Mouse (Mus musculus): ENCODE data around the gene Tcf3. TPM values are rescaled to one million over a fixed set of nuclear protein-coding genes. Genes with fewer than 3 reads are reported as not detected.

Tcf3 gene
- polyA plus RNA-seq, 1 experiment from 2014 or later, result 96.9 TPM

DNA sequence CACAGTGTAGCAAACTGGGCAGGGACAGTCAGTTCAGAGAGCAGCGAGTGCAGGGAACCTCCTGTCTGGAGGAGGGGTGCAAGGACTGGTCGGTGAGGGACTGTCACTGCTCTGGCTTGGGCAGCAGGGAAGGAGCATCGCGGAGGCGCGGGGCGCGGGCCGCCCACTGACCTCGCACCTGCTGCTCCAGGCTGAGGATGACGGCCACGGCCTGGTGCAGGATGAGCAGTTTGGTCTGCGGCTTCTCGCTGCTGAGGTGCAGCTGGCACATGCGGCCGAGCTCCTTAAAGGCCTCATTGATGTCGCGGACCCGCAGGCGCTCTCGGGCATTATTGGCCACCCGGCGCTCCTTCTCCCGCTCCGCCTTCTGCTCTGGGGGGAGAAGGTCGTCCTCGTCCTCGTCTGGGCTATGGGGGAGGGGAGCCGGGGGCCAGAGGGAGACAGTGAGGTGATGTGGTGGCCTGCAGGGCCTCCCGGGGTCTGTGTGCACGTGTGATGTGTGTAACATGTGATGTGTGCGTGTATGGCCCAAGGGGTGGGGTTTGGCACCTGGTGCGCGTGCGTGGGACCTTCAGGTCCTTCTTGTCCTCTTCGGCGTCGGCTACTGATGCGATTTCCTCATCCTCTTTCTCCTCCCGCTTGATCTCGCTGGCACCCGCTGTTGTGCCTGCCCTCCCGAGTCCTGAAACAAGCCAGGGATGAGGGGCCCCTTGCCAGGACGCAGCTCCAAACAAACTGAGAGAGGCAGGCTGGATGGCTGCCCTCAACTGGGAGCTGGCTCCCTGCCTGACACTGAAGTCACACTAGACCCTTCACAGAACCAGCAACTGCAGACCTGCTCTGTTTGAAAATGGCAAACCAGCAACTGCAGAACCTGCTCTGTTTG lies 20.5 kb downstream of the Tcf3 start:
- ChIA-PET POLR2A (no interaction called here), CTCF (no interaction called here)
- ATAC-seq, result no peak
- in situ Hi-C loops (cut with MboI; ENCODE audit: low pct_unique_long_range_greater_than_20kb), result no loop called here
- no peak for TF ChIP-seq CTCF (IDR thresholded peaks at IDR 0.05)
- no peaks in the 10 kb centered on the region for H3K27me3 ChIP-seq
- no peak for DNase-seq (ENCODE audit: low read depth, low spot score)

DNA sequence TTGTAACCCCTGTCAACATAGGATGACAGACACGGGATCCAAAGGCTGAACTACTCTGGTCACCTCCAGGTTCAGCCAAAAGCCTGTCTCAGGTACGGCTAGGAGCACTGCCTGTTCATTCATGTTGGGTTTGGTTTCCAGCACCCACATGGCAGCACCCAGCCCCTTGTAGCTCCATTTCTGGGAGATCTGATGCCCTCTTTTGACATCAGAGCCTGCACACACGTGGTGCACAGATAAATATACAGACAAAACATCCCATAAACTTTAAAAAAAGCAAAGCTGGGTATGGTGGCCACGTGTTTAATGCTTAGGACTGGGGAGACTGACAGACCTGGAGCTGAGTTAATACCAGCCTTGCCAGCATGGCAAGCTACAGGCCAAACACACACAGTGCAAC lies 25.5 kb downstream of the Tcf3 start:
- ChIA-PET CTCF (interaction anchor here (0.7 kb wide), 1 partner anchor 15 kb away, joined by 3 read pairs; no protein-coding TSS in a partner anchor), POLR2A (interaction anchor here (1.1 to 1.5 kb wide), 3 partner anchors 10 to 64 kb away, joined by 3 to 4 read pairs (median 3); no protein-coding TSS in a partner anchor)
- in situ Hi-C loops (cut with MboI; ENCODE audit: low pct_unique_long_range_greater_than_20kb), result no loop called here
- H3K27me3 ChIP-seq, result no peaks in the 10 kb centered on the region
- DNase-seq (ENCODE audit: low read depth, low spot score) (no peak), ATAC-seq (no peak)
- no peak for TF ChIP-seq CTCF (IDR thresholded peaks at IDR 0.05)

DNA sequence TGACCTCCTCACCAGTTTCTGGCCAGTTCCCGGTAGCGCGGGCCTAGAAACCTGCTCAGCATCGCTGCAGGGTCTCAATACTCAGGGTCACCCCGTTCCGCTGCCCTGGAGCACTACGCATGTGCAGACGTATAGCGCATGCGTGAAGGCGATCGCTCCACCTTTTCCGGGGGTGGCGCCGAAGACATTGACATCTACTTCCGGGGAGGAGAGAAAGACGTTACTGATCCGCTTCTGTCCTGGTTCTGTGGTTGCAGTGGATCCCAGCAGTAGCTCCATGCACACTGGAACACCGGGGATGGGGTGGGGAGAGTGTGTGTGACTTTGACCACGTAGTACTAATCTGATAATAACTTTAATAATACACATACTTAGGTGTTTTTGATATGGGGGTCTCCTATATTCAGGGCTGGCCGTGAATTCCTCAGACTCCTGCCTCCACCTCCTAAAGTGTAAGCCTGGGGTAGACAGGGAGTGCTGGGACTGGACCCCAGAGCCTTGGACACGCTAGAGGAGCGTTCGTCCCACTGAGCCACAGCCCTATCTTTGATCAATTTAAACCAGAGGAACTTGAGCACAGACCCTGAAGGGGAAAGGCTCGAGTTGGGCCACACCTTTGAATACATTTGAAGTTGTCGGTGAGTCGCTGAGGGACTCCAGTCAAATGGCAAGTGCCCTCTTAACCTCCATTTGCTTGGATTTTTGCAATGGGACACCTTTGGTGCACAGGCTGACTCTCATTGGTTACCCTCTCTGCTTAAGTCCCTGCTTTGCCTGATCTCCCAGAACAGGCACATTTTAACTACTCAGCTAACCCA lies 26.6 kb downstream of the Tcf3 start, which contains the start of gene Uqcr11:
Gene Uqcr11 (minus strand): TSS at position 147 of the 818 bp plus-strand sequence.
- ChIA-PET CTCF (interaction anchor here (1.0 kb wide), 1 partner anchor 31 kb away, joined by 3 read pairs; no protein-coding TSS in a partner anchor), POLR2A (interaction anchor here (0.6 to 1.5 kb wide), 3 partner anchors 15 to 25 kb away, joined by 3 to 7 read pairs (median 4); no protein-coding TSS in a partner anchor)
- no peaks in the 10 kb centered on the region for H3K27me3 ChIP-seq
- DNase-seq (ENCODE audit: low read depth, low spot score) (no peak), ATAC-seq (peak; percentile 54)
- in situ Hi-C loops (cut with MboI; ENCODE audit: low pct_unique_long_range_greater_than_20kb), result no loop called here
- no peak for TF ChIP-seq CTCF (IDR thresholded peaks at IDR 0.05)

DNA sequence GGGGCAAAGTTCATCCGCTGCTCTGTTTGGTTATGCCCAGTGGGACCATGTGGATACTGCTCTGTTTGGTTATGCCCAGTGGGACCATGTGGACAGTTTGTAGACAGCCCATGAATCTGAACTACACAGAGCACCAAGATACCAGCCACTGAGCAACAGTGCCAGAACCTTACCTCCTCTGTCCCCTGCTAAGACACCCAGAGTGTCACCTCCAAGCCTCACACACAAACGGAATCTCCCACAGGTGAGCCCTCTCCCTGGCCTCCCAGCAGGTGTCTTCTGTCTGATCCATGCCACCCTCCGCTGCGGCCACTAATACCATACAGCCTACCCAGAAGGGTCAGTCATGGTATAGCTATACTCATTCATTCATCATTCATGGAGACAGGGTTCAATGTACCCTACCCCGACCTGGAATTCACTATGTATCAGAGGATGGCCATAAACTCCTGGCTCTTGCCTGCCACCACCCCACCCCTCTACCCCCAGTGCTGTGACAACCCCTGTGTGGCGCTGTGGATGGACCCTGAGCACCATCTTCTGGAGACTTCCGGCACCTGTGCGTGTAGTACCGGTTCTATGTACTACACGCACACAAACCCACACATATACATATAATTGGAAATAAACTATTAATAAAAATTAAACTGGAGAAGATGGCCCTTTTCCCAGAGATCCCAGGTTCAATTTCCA lies 27.8 kb downstream of the Tcf3 start:
- POLR2A ChIA-PET, result interaction anchor here (1.1 to 1.5 kb wide), 2 partner anchors 19 to 26 kb away, joined by 3 to 7 read pairs; no protein-coding TSS in a partner anchor
- in situ Hi-C loops (cut with MboI; ENCODE audit: low pct_unique_long_range_greater_than_20kb), result no loop called here
- DNase-seq (ENCODE audit: low read depth, low spot score) (no peak), ATAC-seq (no peak)
- TF ChIP-seq CTCF (IDR thresholded peaks at IDR 0.05), result no peak
- no peaks in the 10 kb centered on the region for H3K27me3 ChIP-seq
- CTCF ChIA-PET, result interaction anchor here (1.0 kb wide), 1 partner anchor 30 kb away, joined by 3 read pairs; no protein-coding TSS in a partner anchor

DNA sequence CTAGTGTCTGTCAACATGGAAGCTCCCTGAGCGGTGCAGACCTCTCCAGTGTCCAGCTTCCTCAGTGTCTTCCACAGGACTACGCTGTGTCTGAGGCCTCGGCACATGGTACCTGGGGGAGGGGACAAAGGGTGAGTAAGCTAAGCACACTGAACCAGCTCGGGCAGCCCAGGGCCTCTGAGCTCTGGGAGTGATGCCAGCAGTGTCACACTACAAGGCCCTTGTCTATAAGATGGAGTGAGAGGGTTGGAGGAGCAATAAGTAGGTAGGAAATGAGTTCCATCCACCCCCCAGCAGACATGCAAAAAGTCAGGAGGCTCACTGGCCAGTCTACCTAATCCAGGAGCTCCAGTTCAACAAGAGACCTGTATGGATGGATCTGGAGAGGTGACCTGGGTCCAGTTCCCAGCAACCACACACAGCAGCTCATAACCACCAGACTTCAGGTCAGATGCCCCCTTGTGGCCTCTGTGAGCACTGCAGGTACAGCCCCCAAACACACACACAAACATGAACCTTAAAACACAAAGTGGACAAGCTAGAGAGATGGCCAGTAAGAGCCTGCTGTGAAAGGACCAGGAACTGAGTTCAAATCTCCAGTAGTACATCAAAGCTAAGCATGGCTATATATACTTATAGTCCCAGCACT lies 30.3 kb downstream of the Tcf3 start:
- no peaks in the 10 kb centered on the region for H3K27me3 ChIP-seq
- in situ Hi-C loops (cut with MboI; ENCODE audit: low pct_unique_long_range_greater_than_20kb), result no loop called here
- ChIA-PET POLR2A (interaction anchor here (1.3 to 1.6 kb wide), 2 partner anchors 18 to 20 kb away, joined by 3 read pairs; no protein-coding TSS in a partner anchor), CTCF (interaction anchor here (0.6 to 1.8 kb wide), 9 partner anchors 10 to 195 kb away, joined by 3 to 10 read pairs (median 3); partner anchors contain the start of gene Rexo1)
- TF ChIP-seq CTCF (IDR thresholded peaks at IDR 0.05), result no peak
- DNase-seq (ENCODE audit: low read depth, low spot score) (no peak), ATAC-seq (no peak)

DNA sequence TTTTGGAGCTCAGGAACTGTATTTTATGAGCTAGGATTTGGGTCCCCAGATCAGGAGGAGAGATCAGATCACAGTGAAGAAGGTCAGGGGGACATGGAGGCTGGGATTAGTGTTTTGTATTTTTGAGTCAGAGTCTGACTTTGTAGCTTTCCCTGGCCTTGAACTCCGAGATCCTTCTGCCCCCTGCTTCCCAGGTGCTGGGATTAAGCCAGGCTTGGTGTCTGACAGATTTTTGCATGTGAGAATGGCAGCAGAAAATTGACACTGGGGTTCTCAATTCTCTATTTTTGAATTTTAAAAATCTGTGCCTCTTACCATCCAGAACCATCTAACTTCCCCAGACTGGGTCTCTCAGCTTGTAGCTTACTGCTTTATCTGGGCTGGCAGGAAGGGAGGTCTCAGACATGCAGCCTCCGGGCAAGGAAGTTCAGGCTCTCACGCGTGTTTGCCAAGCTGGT lies 32.7 kb downstream of the Tcf3 start:
- in situ Hi-C loops (cut with MboI; ENCODE audit: low pct_unique_long_range_greater_than_20kb), result no loop called here
- no peak for ATAC-seq
- no peak for TF ChIP-seq CTCF (IDR thresholded peaks at IDR 0.05)
- CTCF ChIA-PET, result interaction anchor here (1.0 to 1.1 kb wide), 2 partner anchors 15 to 21 kb away, joined by 3 to 4 read pairs; no protein-coding TSS in a partner anchor
- POLR2A ChIA-PET, result interaction anchor here (1.2 to 5.9 kb wide), 2 partner anchors 10 to 15 kb away, joined by 4 to 38 read pairs; partner anchors contain the start of gene Mex3d
- no peaks in the 10 kb centered on the region for H3K27me3 ChIP-seq
- no peak for DNase-seq (ENCODE audit: low read depth, low spot score)

DNA sequence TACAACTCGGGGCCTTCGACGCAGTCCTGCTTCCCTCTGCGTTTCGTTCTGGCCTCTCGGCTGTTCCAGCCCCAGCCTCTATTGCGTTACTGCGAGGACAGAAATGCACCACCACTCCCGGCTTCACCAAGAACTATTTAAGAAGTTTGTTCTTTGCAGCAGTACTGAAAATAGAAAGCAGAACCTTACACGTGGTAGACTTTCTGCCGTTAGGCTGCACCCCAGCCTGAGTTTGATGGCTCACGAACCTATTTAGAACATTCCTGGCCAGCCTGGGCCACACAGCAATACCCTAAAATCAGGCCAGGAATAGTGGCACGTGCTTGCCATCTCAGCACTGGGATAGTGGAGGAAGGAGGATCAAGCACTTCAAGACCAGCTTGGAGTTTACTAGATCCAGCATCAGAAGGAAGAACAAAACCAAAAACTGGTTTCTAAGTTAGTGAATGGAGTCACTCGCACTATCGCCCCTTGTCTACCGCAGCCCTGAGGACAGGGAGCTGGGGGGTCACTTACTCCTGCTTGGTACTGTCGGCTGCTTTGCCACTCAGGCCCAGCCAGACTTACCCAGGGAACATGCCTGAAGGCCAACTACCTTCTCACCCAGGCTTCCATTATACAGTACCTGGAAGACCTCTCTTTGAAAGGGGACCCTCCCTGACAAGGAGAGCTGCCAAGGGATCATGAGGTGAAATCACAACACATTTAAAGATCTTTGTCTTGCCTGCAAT lies 33.3 kb downstream of the Tcf3 start:
- no peak for TF ChIP-seq CTCF (IDR thresholded peaks at IDR 0.05)
- DNase-seq (ENCODE audit: low read depth, low spot score), result no peak
- in situ Hi-C loops (cut with MboI; ENCODE audit: low pct_unique_long_range_greater_than_20kb), result no loop called here
- H3K27me3 ChIP-seq, result no peaks in the 10 kb centered on the region
- ATAC-seq, result peak; percentile 6
- ChIA-PET CTCF (interaction anchor here (1.0 to 1.1 kb wide), 2 partner anchors 14 to 21 kb away, joined by 3 to 4 read pairs; no protein-coding TSS in a partner anchor), POLR2A (interaction anchor here (1.2 to 5.9 kb wide), 2 partner anchors 9 to 14 kb away, joined by 4 to 38 read pairs; partner anchors contain the start of gene Mex3d)

DNA sequence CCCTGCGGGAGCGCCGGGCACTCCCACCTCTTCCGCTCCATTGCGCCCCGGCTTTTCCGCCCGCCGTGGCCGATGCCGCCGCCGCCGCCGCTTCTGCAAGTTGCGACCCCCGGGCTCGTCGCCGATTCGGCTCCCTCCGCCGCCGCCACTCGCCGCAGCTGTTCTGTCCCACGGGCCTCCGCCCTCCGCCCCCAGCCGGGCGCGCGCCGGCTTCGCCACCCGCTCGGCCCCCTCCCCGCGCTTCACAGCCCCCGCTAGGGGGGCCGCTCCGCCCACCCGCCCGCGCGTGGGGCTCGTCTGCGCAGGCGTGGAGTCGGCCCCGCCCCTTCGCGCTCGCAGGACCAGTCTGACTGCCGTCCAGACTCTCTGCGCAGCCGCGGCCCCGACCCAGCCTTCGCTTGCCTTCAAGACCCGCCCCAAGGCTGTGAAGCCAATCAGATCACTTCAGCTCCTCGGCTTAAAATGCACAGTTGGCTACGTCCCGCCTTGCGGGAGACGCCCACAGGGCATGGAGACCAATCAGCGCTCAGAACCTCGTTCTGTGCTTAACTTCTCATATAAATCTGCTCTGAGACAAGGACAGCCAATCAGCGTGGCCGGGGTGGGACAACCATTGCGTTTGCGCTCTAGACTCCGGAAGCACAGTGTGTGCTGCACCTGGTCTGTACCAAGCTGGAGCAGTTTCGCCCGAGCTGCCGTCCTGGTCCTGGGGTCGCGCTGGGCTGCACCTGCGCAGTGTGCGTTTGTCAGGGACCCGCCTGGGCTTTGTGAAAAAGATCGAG lies 34.1 kb downstream of the Tcf3 start, which contains the start of gene Mbd3:
Gene Mbd3 (minus strand): TSS at position 360 of the 782 bp plus-strand sequence.
- ChIA-PET POLR2A (interaction anchor here (1.1 to 5.9 kb wide), 2 partner anchors 13 to 1003 kb away, joined by 6 to 38 read pairs; partner anchors contain the start of gene Mex3d), CTCF (no interaction called here)
- ATAC-seq (peak; percentile 91), DNase-seq (ENCODE audit: low read depth, low spot score) (peak; percentile 99)
- in situ Hi-C loops (cut with MboI; ENCODE audit: low pct_unique_long_range_greater_than_20kb), result no loop called here
- TF ChIP-seq CTCF (IDR thresholded peaks at IDR 0.05), result no peak
- H3K27me3 ChIP-seq, result no peaks in the 10 kb centered on the region

All from Patski (cell line).